Mouse (Mus musculus) c-Kit-positive CD71-negative TER-119-negative erythroid progenitor cells, embryonic 14.5 days (primary cell): ENCODE measurements around the gene Kif24.

Experiments
- DNase-seq: peaks from one replicate; pipeline ENCODE4 v3.0.0-alpha.2; 2013; ENCODE audit warnings: low read depth

The Kif24 gene

GRCm38 (mm10) chr4:41401167-41401566 is 63.5 kb downstream of the Kif24 start:
- DNase-seq = no peak

- DNase-seq = no peak
These were observed 64.8 kb downstream of the Kif24 start for GRCm38 (mm10) chr4:41399904-41400303.

GRCm38 (mm10) chr4:41398353-41398752 is 66.3 kb downstream of the Kif24 start:
- no peak for DNase-seq

GRCm38 (mm10) chr4:41394651-41395050 is 70.0 kb downstream of the Kif24 start:
- DNase-seq = no peak

- no peak for DNase-seq
These were observed 73.7 kb downstream of the Kif24 start for GRCm38 (mm10) chr4:41391015-41391414.

- peak; percentile 53 for DNase-seq
These were observed 74.6 kb downstream of the Kif24 start for GRCm38 (mm10) chr4:41390122-41390521.

- no peak for DNase-seq
These were observed 75.4 kb downstream of the Kif24 start for GRCm38 (mm10) chr4:41389240-41389639.

- no peak for DNase-seq
These were observed 76.1 kb downstream of the Kif24 start for GRCm38 (mm10) chr4:41388616-41389015.

GRCm38 (mm10) chr4:41387755-41388469 is 76.8 kb downstream of the Kif24 start:
- DNase-seq = peak; percentile 19

- DNase-seq = no peak
These were observed 78.2 kb downstream of the Kif24 start for GRCm38 (mm10) chr4:41386412-41386975.

- no peak for DNase-seq
These were observed 83.3 kb downstream of the Kif24 start for GRCm38 (mm10) chr4:41381213-41381950.

- no peak for DNase-seq
These were observed 87.1 kb downstream of the Kif24 start for GRCm38 (mm10) chr4:41377567-41377966.

- DNase-seq = no peak
These were observed 94.8 kb downstream of the Kif24 start for GRCm38 (mm10) chr4:41369702-41370437.

- no peak for DNase-seq
These were observed 96.5 kb downstream of the Kif24 start for GRCm38 (mm10) chr4:41368198-41368597.

- DNase-seq = no peak
These were observed 103.6 kb downstream of the Kif24 start for GRCm38 (mm10) chr4:41361059-41361458.

GRCm38 (mm10) chr4:41359358-41359757 is 105.3 kb downstream of the Kif24 start:
- DNase-seq = no peak

GRCm38 (mm10) chr4:41358669-41359068 is 106.0 kb downstream of the Kif24 start:
- no peak for DNase-seq

- DNase-seq = no peak
These were observed 107.5 kb downstream of the Kif24 start for GRCm38 (mm10) chr4:41357154-41357553.

GRCm38 (mm10) chr4:41353265-41353664 is 111.4 kb downstream of the Kif24 start:
- DNase-seq = no peak

GRCm38 (mm10) chr4:41352758-41353157 is 111.9 kb downstream of the Kif24 start:
- no peak for DNase-seq

- DNase-seq = no peak
These were observed 115.5 kb downstream of the Kif24 start for GRCm38 (mm10) chr4:41349199-41349591.

- peak; percentile 94 for DNase-seq
These were observed 116.0 kb downstream of the Kif24 start, which contains the start of gene Ubap1 for GRCm38 (mm10) chr4:41348584-41349198. Ubap1 (plus strand) TSS chr4:41348996.
